Mouse (Mus musculus): Measurements from ENCODE around the gene Slc37a4. TPM values are rescaled to one million over a fixed set of nuclear protein-coding genes. Genes with fewer than 3 reads are reported as not detected.
"Not testable (repeated sequence)": the region's sequence is repeated elsewhere in the genome, so short reads cannot be mapped to it uniquely, and the experiment has no call there.

The Slc37a4 gene
- polyA plus RNA-seq, 1 experiment: 295 TPM

- under 1% methylated on average over 51 of the region's 51 CpGs for WGBS
- DNase-seq: peak; percentile 96
- peak within 1 kb of the TSS; percentile 63 for H3K4me3 ChIP-seq (ENCODE audit: insufficient read depth, low read depth, low read length)
- peaks cover 1% of the 10 kb centered on the region for H3K36me3 ChIP-seq (ENCODE audit: control insufficient read depth, insufficient read depth, low read length)
- TF ChIP-seq POLR2A (IDR thresholded peaks at IDR 0.05; ENCODE audit: low read depth, low read length) (peak; percentile 54), CTCF (conservative IDR thresholded peaks at IDR 0.05; ENCODE audit: insufficient read depth, insufficient read length, low read depth, low read length) (no peak)
- H3K27ac ChIP-seq (ENCODE audit: insufficient read depth, low read depth, low read length): peak within 1 kb of the TSS; percentile 94
- no peaks in the 10 kb centered on the region for H3K27me3 ChIP-seq (replicated peaks; ENCODE audit: control insufficient read depth, insufficient read depth, low read length)
- H3K4me1 ChIP-seq (ENCODE audit: control insufficient read depth, insufficient read depth, low read length): peaks cover 4% of the 10 kb centered on the region; the same call in 1 of the 2 replicates
Measured at GRCm38 (mm10) chr9:44406906-44407751, 10.5 kb downstream of the Slc37a4 start, which contains the start of the genes Rps25 and Trappc4. Gene Rps25 (plus strand): TSS chr9:44407139. Gene Trappc4 (minus strand): TSS chr9:44407600.

- Histone ChIP-seq H3K36me3 (ENCODE audit: control insufficient read depth, insufficient read depth, low read length) (peaks cover 1% of the 10 kb centered on the region), H3K4me3 (ENCODE audit: insufficient read depth, low read depth, low read length) (peak overlapping the region; percentile 63), H3K4me1 (ENCODE audit: control insufficient read depth, insufficient read depth, low read length) (peaks cover 4% of the 10 kb centered on the region; the same call in 1 of the 2 replicates), H3K27ac (ENCODE audit: insufficient read depth, low read depth, low read length) (peak overlapping the region; percentile 7; the same call in 1 of the 2 replicates), H3K27me3 (replicated peaks; ENCODE audit: control insufficient read depth, insufficient read depth, low read length) (no peaks in the 10 kb centered on the region)
- WGBS: under 1% methylated on average over 24 of the region's 24 CpGs
- TF ChIP-seq CTCF (conservative IDR thresholded peaks at IDR 0.05; ENCODE audit: insufficient read depth, insufficient read length, low read depth, low read length) (no peak), POLR2A (IDR thresholded peaks at IDR 0.05; ENCODE audit: low read depth, low read length) (no peak)
- DNase-seq: no peak
Measured at GRCm38 (mm10) chr9:44407752-44408097, 11.1 kb downstream of the Slc37a4 start.

GRCm38 (mm10) chr9:44408693-44409092, 12.0 kb downstream of the Slc37a4 start:
- not testable (repeated sequence) for H3K4me1 ChIP-seq (ENCODE audit: control insufficient read depth, insufficient read depth, low read length); H3K36me3 ChIP-seq (ENCODE audit: control insufficient read depth, insufficient read depth, low read length); H3K4me3 ChIP-seq (ENCODE audit: insufficient read depth, low read depth, low read length); H3K27ac ChIP-seq (ENCODE audit: insufficient read depth, low read depth, low read length); H3K27me3 ChIP-seq (replicated peaks; ENCODE audit: control insufficient read depth, insufficient read depth, low read length); DNase-seq
- 58% methylated on average over 9 of the region's 9 CpGs for WGBS

GRCm38 (mm10) chr9:44410647-44411336, 14.1 kb downstream of the Slc37a4 start:
- TF ChIP-seq POLR2A (IDR thresholded peaks at IDR 0.05; ENCODE audit: low read depth, low read length) (no peak), CTCF (conservative IDR thresholded peaks at IDR 0.05; ENCODE audit: insufficient read depth, insufficient read length, low read depth, low read length) (no peak)
- WGBS: 74% methylated on average over 2 of the region's 2 CpGs
- no peak for DNase-seq
- Histone ChIP-seq H3K4me1 (ENCODE audit: control insufficient read depth, insufficient read depth, low read length) (peaks cover 4% of the 10 kb centered on the region; the same call in 1 of the 2 replicates), H3K4me3 (ENCODE audit: insufficient read depth, low read depth, low read length) (no peak overlapping the region), H3K36me3 (ENCODE audit: control insufficient read depth, insufficient read depth, low read length) (peaks cover 1% of the 10 kb centered on the region), H3K27me3 (replicated peaks; ENCODE audit: control insufficient read depth, insufficient read depth, low read length) (no peaks in the 10 kb centered on the region), H3K27ac (ENCODE audit: insufficient read depth, low read depth, low read length) (no peak overlapping the region)

GRCm38 (mm10) chr9:44411601-44412130, 15.0 kb downstream of the Slc37a4 start:
- WGBS: 90% methylated on average over 1 of the region's 1 CpGs
- no peak overlapping the region for H3K27ac ChIP-seq (ENCODE audit: insufficient read depth, low read depth, low read length)

GRCm38 (mm10) chr9:44412306-44412705, 15.7 kb downstream of the Slc37a4 start:
- Histone ChIP-seq H3K36me3 (ENCODE audit: control insufficient read depth, insufficient read depth, low read length) (peaks cover 1% of the 10 kb centered on the region), H3K4me3 (ENCODE audit: insufficient read depth, low read depth, low read length) (no peak overlapping the region), H3K27ac (ENCODE audit: insufficient read depth, low read depth, low read length) (no peak overlapping the region), H3K27me3 (replicated peaks; ENCODE audit: control insufficient read depth, insufficient read depth, low read length) (no peaks in the 10 kb centered on the region), H3K4me1 (ENCODE audit: control insufficient read depth, insufficient read depth, low read length) (peaks cover 8% of the 10 kb centered on the region; the same call in 1 of the 2 replicates)
- WGBS: 83% methylated on average over 4 of the region's 4 CpGs
- no peak for DNase-seq
- TF ChIP-seq CTCF (conservative IDR thresholded peaks at IDR 0.05; ENCODE audit: insufficient read depth, insufficient read length, low read depth, low read length) (no peak), POLR2A (IDR thresholded peaks at IDR 0.05; ENCODE audit: low read depth, low read length) (no peak)

More at GRCm38 (mm10) chr9:44411601-44412130, 15.0 kb downstream of the Slc37a4 start:
- H3K4me1 ChIP-seq (ENCODE audit: control insufficient read depth, insufficient read depth, low read length): peaks cover 4% of the 10 kb centered on the region; the same call in 1 of the 2 replicates
- DNase-seq: no peak
- H3K27me3 ChIP-seq (replicated peaks; ENCODE audit: control insufficient read depth, insufficient read depth, low read length): no peaks in the 10 kb centered on the region
- H3K4me3 ChIP-seq (ENCODE audit: insufficient read depth, low read depth, low read length): no peak overlapping the region
- peaks cover 1% of the 10 kb centered on the region for H3K36me3 ChIP-seq (ENCODE audit: control insufficient read depth, insufficient read depth, low read length)
- TF ChIP-seq CTCF (conservative IDR thresholded peaks at IDR 0.05; ENCODE audit: insufficient read depth, insufficient read length, low read depth, low read length): no peak

GRCm38 (mm10) chr9:44412781-44413180, 16.1 kb downstream of the Slc37a4 start:
- Histone ChIP-seq H3K36me3 (ENCODE audit: control insufficient read depth, insufficient read depth, low read length) (peaks cover 1% of the 10 kb centered on the region), H3K4me1 (ENCODE audit: control insufficient read depth, insufficient read depth, low read length) (peaks cover 8% of the 10 kb centered on the region; the same call in 1 of the 2 replicates), H3K27me3 (replicated peaks; ENCODE audit: control insufficient read depth, insufficient read depth, low read length) (no peaks in the 10 kb centered on the region), H3K4me3 (ENCODE audit: insufficient read depth, low read depth, low read length) (no peak overlapping the region), H3K27ac (ENCODE audit: insufficient read depth, low read depth, low read length) (no peak overlapping the region)
- WGBS: 74% methylated on average over 2 of the region's 2 CpGs
- no peak for DNase-seq
- TF ChIP-seq POLR2A (IDR thresholded peaks at IDR 0.05; ENCODE audit: low read depth, low read length) (no peak), CTCF (conservative IDR thresholded peaks at IDR 0.05; ENCODE audit: insufficient read depth, insufficient read length, low read depth, low read length) (no peak)
